Mouse (Mus musculus): ENCODE data around the gene Rfxank.

GRCm38 (mm10) chr8:70147678-70148607 lies 9.0 kb upstream of the Rfxank start:
- no peak for TF ChIP-seq CTCF (conservative IDR thresholded peaks at IDR 0.05; ENCODE audit: low read length)
- TF ChIP-seq POU5F1 (IDR thresholded peaks at IDR 0.05; ENCODE audit: borderline replicate concordance, low read length): no peak
- TF ChIP-seq NANOG (IDR thresholded peaks at IDR 0.05; ENCODE audit: borderline replicate concordance, low read length): no peak
